Mouse (Mus musculus) lung, adult 2 months (tissue): Measurements from ENCODE around the gene Ntmt1.

Experiments
- CTCF ChIP-seq: fragments of 200-500 bp; IDR thresholded peaks from 2 replicates; pipeline ENCODE4 v1.5.1; 2011; ENCODE audit warnings: mild to moderate bottlenecking, low read length, control low read depth; ENCODE audit not compliant: insufficient read depth
- POLR2A ChIP-seq: fragments of 200-500 bp; IDR thresholded peaks from 2 replicates; pipeline ENCODE4 v1.6.1; 2011; ENCODE audit warnings: low read depth, mild to moderate bottlenecking, control low read depth, low read length, borderline replicate concordance; ENCODE audit errors: extremely low read depth

DNA sequence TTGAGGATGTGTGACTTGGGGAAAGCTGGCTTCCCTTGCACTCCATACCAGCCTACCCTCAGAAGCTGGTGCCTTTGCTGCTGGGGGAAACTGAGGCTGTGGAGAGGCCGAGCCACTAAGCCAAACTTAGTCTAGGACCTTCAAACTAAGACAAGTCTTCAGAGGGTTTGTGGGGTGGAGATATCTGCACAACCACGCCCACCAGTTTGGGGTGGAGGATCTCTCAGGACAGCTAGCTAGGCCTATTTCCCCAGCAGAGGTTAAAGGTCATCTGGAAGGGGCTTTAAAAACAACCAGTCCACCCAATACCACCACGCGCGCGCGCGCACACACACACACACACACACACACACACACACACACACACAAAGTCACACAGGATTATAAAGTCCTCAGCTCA lies 38.6 kb downstream of the Ntmt1 start:
- no peak for TF ChIP-seq POLR2A
- no peak for TF ChIP-seq CTCF
